Mouse (Mus musculus) cerebellum, postnatal 25 days (tissue): ENCODE measurements around the gene Clba1.

Experiments used
- DNase-seq, 2 experiments: peaks; one replicate each; pipeline ENCODE4 v3.0.0; 2021; ENCODE audit warnings: mixed read lengths in 2 of 2

Gene Clba1

DNA sequence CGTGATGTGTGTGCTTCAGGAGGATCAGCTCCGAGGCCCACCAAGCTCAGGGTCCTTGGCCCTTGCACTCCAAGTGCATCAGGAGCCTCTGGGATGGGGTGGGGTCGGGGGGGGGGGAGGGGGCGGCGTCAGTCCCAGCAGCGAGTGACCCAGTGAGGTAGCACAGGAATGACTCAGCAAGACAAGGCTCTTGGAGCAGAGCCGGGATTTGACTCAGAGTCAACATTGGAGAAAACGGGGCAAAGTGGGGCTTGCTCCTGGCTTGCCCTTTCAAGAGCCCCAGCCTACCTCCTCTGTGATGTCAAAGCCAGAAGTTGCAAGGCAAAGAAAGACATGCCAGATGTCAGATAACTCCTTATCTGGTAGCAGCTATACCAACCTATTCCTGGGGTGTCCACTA is 42.4 kb downstream of the Clba1 start:
- no peak for DNase-seq

DNA sequence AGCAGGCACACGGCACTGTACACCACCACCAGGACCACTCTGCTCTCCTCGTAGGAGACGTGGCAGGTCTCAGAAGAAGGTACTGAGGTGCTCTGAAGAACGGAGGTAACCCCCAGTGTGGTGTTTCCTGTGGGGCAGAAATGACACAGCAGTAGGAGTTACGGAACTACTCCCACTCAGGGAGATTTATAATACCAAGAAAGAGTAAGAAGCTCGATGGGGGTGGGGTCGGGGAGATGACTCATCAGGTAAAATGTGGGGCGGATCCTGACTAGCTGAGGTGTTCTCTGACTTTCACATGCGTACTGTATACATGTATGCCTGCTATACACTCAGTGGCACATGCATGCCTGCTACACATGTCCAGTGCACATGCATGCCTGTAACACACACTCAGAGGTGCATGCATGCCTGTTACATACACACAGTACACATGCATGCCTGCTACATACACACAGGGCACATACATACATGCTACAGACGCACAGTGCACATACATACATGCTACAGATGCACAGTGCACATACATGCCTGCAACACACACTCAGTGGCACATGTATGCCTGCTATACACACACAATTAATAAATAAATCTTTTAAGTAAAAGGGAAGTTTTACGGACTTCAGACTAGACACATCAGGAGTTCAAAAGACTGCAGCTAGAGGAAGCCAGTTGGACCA is 44.5 kb downstream of the Clba1 start:
- no peak for DNase-seq

DNA sequence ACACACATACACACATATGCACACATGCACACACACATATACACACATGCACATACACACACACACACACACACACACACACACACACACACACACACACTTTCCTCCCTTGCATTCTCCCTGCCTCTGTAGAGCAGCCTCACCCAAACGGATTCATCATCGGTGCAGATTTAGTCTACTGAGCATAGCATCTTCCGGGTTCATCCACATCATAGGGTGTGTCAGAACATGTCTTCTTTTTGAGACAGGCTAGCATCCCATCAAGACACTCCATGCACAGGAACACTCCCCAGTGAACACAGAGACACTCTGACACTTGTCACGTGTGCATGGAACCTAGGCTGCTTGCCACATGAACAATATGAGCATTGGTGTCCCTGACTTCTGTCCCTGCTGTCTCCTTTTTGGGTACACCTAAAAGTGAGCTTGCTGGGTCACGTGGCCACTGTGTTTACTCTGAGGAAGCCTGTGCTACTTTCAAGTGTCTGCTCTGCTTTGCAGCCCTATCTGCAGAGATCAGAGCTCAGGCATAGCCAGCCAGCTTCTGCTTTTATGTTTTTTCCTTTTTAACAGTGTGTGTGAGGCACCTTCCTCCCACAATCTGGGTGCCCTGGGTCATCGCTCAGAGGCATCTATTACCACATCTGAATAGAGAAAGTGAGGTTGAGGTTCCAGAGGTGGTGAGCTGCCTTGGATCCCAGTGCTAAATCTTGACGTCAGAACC is 46.0 kb downstream of the Clba1 start:
- no peak for DNase-seq

DNA sequence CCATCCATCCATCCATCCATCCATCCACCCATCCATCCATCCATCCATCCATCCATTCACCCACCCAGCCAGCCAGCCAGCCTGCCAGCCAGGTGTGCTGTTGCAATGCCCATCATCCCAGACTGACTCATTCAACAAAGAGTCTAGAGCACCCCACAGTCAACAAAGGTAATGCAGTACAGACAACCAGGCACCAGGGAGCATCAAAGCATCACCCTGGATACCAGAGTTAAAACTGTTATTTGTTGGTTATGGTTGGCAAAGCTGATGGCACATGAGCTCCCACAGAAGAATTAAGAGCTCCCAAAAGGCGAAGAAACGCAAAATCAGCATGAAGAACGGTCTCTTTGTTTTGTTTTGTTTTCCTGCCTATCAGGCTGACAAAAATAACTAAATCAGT is 47.6 kb downstream of the Clba1 start:
- no peak for DNase-seq

DNA sequence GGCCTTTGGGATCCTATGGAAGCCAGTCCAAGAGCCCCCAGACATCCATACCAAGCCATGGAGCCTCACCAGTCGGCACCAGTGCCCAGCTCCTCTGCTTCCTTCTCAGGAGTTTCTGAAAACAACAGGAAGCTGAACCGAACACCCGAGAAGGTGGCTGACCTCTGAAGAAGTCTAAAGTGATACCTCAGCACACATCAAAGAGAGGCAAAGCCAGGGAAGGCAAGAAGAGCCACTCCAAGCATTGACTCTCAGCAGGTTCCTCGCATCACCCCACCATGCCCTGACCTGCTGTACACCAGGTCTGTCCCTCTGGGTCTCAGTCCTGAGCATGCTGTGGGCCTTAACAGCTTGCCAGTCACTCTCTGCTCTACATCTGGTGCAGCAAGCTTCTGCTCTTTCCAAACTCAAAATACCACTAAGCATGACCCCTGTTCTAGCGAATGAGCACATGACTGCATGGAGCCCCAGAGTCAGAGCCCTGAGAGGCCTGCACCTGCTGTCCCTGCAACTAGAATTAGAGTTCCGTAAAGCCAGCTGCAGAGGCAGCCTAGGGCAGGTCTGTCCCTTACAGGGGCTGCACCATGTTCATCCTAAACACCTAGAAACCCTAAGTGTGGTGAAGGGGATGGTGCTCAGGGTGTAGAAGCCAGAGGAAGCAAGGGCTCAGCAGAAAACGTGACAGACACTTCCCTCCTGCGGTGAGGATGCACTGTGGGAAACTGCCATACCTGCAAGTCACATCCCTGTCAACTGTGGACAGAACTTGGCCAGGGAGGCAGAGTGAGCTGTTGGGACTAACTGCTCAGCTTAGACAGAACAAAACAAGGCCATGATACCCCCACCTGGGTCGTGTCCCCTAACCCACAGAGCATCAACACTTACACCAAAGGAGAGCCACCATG is 48.5 kb downstream of the Clba1 start:
- DNase-seq = no peak

DNA sequence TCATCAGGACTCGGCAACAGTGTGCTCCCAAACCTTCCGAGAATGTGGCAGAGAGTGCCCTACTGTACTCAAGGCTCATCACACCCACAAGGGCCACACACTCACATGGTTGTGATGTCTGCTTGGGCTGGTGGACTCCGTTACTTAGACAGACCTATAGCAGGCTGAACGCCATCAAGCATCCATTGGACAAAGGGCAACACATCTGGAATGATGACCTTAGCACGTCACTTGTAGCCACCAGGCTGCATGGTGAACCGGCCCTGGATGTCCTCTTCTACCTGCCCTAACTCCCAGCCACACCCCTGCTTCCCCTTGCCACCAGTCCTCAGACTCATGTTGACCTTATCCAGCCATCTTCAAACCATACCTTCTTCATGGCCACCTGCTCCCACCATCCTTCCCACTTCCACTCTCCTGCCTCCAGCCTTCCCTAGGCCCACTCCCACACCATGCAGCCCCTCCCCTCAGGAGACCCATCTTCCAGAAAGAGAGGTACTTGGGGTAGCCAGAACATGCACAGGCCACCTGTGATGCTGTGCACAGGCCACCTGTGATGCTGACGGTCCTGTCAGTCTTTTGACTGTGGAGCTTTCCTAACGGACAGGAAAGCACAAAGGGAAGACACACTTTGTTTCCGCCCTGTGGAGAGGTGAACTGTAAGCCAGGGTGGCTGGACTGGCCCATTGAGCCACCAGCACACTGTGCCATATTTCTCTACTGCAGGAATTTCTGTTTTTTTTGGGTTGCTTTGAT is 50.0 kb downstream of the Clba1 start:
- no peak for DNase-seq

DNA sequence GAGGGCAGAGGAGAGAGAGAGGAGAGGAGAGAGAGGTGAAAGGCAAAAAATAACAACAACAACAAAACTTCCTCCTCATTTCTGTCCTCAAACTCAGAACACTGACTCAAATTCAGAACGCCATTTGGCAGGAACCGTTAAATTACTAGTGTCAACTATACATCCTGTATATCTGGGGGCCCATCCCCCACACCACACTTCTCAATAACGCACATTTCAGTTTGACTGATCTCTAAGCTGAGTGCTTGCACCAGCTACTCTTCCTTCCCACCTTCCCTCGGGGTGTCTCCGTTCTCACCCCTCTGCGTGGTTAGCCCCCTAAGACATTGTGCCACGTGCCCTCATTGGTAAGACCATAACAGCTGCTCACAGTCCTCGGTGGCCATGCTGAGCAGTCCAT is 51.2 kb downstream of the Clba1 start:
- DNase-seq = no peak

DNA sequence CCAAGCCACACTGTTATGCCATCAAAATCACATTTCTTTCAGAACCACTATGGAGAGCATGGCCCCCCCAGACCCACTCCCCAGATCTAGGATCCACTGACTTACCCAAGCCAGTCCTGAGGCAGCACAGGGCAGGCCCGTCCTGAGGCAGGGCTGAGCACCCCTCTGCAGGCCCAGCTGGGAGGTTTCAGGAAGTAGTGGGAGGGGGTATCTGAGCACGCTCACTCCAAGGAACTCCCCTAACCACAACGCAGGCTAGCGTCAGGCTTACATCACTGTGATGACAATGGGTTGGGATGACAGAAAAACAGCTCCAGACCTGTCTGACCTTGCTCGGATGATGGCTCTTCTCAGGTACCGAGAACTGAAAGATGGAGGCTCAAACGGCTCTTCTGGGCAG is 52.0 kb downstream of the Clba1 start:
- DNase-seq = no peak

DNA sequence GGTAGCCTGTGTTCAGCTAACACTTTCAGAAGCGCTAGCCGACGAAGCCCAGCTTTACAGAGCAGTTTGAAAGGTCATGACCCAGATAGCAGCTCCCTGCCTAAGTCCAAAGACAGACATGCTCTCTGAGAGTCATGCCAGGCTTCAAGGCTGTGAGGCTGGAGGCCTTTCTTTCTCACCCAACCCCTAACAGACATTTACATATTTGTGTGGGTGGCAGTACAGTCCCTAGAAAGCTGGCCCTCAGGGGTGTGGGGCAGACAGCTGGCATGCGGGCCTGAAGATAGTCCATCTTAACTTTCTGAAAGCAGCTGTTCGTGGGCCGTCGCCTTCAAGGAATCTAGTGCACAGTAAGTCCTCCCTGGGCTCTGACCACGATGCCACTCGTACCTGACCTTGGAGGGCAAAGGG is 53.2 kb downstream of the Clba1 start:
- DNase-seq = no peak

DNA sequence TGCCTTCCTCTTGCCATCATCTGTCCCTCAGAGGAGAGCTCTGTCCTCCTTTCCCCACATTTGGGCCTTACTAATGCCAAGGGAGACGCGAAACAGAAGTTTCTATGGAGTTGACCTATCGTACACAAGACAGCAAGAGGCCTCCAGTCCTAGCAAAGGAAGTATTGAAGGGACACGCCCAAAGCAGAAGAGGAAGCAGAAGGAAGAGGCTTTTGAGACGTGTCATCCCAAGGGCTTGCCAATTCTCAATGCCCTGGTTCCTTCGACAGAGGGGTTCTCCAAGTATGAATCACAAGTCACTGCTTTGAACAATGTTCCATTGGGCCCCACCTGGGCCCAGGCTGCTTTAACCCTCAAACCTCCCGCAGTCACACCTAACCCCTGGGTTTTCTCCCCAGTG is 56.1 kb downstream of the Clba1 start:
- no peak for DNase-seq
